Mouse (Mus musculus) bone marrow, adult 2 months (tissue): ENCODE measurements around the gene Tmem132b.

Experiments
- CTCF ChIP-seq: fragments of 200-500 bp; IDR thresholded peaks from 2 replicates; pipeline ENCODE4 v1.5.1; 2011; ENCODE audit warnings: low read length, control low read depth; ENCODE audit not compliant: control insufficient read depth, insufficient read depth
- POLR2A ChIP-seq: fragments of 200-500 bp; IDR thresholded peaks from 2 replicates; pipeline ENCODE4 v1.6.1; 2011; ENCODE audit warnings: low read depth, mild to moderate bottlenecking, control low read depth, low read length, borderline replicate concordance; ENCODE audit not compliant: control insufficient read depth

GRCm38 (mm10) chr5:125492379-125493092 is 39.0 kb upstream of the Tmem132b start:
- TF ChIP-seq CTCF (no peak), POLR2A (no peak)
